Mouse (Mus musculus): ENCODE measurements around the gene Gm49394. TPM values are rescaled to one million over a fixed set of nuclear protein-coding genes. Genes with fewer than 3 reads are reported as not detected.

The Gm49394 gene
- polyA plus RNA-seq, 1 experiment from 2014 or later = 0.24 TPM

DNA sequence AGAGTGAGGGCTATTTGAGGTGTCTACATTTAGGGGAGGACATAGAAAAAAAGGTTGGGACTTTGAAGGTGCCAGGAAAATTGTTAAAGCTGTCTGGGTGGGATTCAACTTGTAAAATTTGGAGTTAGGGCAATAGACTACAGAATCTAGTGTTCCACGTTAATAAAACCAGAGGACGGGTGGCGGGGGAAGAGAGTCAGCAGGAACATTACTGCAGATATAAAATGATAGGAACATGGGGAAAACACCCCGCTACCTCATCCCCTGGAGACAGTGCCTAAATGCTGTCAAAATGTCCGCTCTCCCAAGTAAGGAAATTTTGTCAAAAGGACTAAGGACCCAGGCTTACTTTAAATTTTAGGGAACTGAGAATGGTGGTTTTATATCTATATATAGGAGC is 6.6 kb downstream of the Gm49394 start:
- Histone ChIP-seq H3K4me3 (ENCODE audit: low read depth, low read length) (peak overlapping the region; percentile 57), H3K9me3 (ENCODE audit: control insufficient read depth, low read length) (no peaks in the 10 kb centered on the region), H3K27me3 (replicated peaks; ENCODE audit: control insufficient read depth, insufficient read depth, low read length) (peaks cover 86% of the 10 kb centered on the region), H3K36me3 (ENCODE audit: control insufficient read depth, insufficient read depth, low read length) (peaks cover 12% of the 10 kb centered on the region; the same call in 1 of the 2 replicates), H3K4me1 (replicated peaks; ENCODE audit: control insufficient read depth, insufficient read depth, low read length) (0 out of 2 replicates have a peak, but pooled peaks cover 7% of the 10 kb centered on the region), H3K27ac (ENCODE audit: low read depth) (peak overlapping the region; percentile 62; the same call in 1 of the 2 replicates), H3K9ac (ENCODE audit: low read length) (peak overlapping the region; percentile 89), H3K4me2 (ENCODE audit: low read length) (peak overlapping the region; percentile 61)
- ATAC-seq (replicated peaks; ENCODE audit: low FRiP score, low TSS enrichment, low read depth) (no peak), DNase-seq (ENCODE audit: low spot score) (no peak)
- 26% methylated on average over 5 of the region's 5 CpGs for WGBS

DNA sequence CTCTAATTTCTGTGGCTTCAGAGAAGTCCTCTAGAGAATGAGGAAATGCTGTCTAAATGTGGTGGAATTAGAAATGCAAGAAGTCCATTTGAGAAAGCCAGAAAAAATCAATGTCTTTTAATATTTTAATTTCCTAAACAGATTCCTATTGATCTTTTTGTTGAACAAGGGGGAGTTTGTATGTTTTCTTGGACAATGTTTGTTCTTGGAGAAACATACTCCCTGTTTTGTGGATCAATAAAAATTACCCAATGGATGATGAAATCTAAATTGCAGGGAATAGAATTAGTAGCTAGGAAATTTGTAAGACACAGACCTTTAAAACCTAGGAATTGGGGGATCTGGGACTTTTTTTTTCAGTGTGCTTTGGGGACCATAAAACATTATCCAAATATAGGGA is 7.9 kb downstream of the Gm49394 start:
- H3K9me3 ChIP-seq (ENCODE audit: control insufficient read depth, low read length) = no peaks in the 10 kb centered on the region
- no peak for ATAC-seq (replicated peaks; ENCODE audit: low FRiP score, low TSS enrichment, low read depth)
- H3K27ac ChIP-seq (ENCODE audit: low read depth) = peak overlapping the region; percentile 89
- peak overlapping the region; percentile 61 for H3K4me2 ChIP-seq (ENCODE audit: low read length)
- peaks cover 98% of the 10 kb centered on the region for H3K27me3 ChIP-seq (replicated peaks; ENCODE audit: control insufficient read depth, insufficient read depth, low read length)
- H3K4me1 ChIP-seq (replicated peaks; ENCODE audit: control insufficient read depth, insufficient read depth, low read length) = 0 out of 2 replicates have a peak, but pooled peaks cover 7% of the 10 kb centered on the region
- 0 out of 2 replicates have a peak, but pooled peaks cover 3% of the 10 kb centered on the region for H3K36me3 ChIP-seq (ENCODE audit: control insufficient read depth, insufficient read depth, low read length)
- DNase-seq (ENCODE audit: low spot score) = no peak
- H3K9ac ChIP-seq (ENCODE audit: low read length) = peak overlapping the region; percentile 89
- H3K4me3 ChIP-seq (ENCODE audit: low read depth, low read length) = peak overlapping the region; percentile 57

DNA sequence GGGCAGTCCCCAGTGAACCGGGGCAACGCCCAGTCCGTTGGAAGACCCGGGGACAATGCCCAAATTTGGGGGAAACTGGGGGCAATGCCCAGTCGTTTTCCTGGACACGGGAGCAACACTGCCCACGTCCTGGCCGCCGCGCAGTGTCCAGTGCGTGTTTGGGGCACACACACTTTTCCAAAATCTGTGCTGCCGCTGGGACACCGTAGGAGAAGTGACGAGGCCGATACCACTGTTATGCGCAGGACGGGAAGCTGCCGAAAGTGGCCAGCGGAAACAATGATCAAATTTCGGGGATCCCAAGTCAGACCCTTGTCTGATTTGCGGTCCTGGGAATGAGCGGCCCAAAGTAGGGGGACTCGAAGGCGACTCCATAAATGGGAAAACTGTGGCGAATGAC is 8.7 kb downstream of the Gm49394 start:
- Histone ChIP-seq H3K27ac (ENCODE audit: low read depth) (peak overlapping the region; percentile 89), H3K36me3 (ENCODE audit: control insufficient read depth, insufficient read depth, low read length) (no peaks in the 10 kb centered on the region), H3K27me3 (replicated peaks; ENCODE audit: control insufficient read depth, insufficient read depth, low read length) (peaks cover 100% of the 10 kb centered on the region), H3K4me2 (ENCODE audit: low read length) (peak overlapping the region; percentile 61), H3K9ac (ENCODE audit: low read length) (peak overlapping the region; percentile 89), H3K9me3 (ENCODE audit: control insufficient read depth, low read length) (no peaks in the 10 kb centered on the region), H3K4me3 (ENCODE audit: low read depth, low read length) (peak overlapping the region; percentile 57), H3K4me1 (replicated peaks; ENCODE audit: control insufficient read depth, insufficient read depth, low read length) (0 out of 2 replicates have a peak, but pooled peaks cover 7% of the 10 kb centered on the region)
- 2% methylated on average over 25 of the region's 25 CpGs for WGBS
- ATAC-seq (replicated peaks; ENCODE audit: low FRiP score, low TSS enrichment, low read depth) (no peak), DNase-seq (ENCODE audit: low spot score) (peak; percentile 75)

DNA sequence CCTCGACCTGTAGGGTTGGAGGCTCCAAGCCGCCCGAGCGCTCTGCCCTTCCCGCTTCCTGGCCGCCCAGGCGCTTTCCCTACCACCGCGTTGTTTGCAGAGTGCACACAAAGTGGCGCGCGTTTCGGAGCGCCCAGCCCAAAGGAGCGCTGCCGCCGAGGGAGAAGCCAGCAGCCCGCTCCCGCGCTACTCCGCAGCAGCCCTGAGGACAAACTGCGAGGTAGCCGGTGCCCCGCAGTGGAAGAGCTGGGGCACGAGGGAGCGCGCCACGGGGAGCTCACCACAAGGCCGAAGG is 9.1 kb downstream of the Gm49394 start:
- under 1% methylated on average over 29 of the region's 29 CpGs for WGBS
- peaks cover 100% of the 10 kb centered on the region for H3K27me3 ChIP-seq (replicated peaks; ENCODE audit: control insufficient read depth, insufficient read depth, low read length)
- 0 out of 2 replicates have a peak, but pooled peaks cover 2% of the 10 kb centered on the region for H3K36me3 ChIP-seq (ENCODE audit: control insufficient read depth, insufficient read depth, low read length)
- H3K4me3 ChIP-seq (ENCODE audit: low read depth, low read length) = peak overlapping the region; percentile 57
- peak overlapping the region; percentile 61 for H3K4me2 ChIP-seq (ENCODE audit: low read length)
- peak; percentile 81 for DNase-seq (ENCODE audit: low spot score)
- peak overlapping the region; percentile 89 for H3K27ac ChIP-seq (ENCODE audit: low read depth)
- 0 out of 2 replicates have a peak, but pooled peaks cover 7% of the 10 kb centered on the region for H3K4me1 ChIP-seq (replicated peaks; ENCODE audit: control insufficient read depth, insufficient read depth, low read length)
- no peak for ATAC-seq (replicated peaks; ENCODE audit: low FRiP score, low TSS enrichment, low read depth)
- H3K9me3 ChIP-seq (ENCODE audit: control insufficient read depth, low read length) = no peaks in the 10 kb centered on the region
- peak overlapping the region; percentile 89 for H3K9ac ChIP-seq (ENCODE audit: low read length)

DNA sequence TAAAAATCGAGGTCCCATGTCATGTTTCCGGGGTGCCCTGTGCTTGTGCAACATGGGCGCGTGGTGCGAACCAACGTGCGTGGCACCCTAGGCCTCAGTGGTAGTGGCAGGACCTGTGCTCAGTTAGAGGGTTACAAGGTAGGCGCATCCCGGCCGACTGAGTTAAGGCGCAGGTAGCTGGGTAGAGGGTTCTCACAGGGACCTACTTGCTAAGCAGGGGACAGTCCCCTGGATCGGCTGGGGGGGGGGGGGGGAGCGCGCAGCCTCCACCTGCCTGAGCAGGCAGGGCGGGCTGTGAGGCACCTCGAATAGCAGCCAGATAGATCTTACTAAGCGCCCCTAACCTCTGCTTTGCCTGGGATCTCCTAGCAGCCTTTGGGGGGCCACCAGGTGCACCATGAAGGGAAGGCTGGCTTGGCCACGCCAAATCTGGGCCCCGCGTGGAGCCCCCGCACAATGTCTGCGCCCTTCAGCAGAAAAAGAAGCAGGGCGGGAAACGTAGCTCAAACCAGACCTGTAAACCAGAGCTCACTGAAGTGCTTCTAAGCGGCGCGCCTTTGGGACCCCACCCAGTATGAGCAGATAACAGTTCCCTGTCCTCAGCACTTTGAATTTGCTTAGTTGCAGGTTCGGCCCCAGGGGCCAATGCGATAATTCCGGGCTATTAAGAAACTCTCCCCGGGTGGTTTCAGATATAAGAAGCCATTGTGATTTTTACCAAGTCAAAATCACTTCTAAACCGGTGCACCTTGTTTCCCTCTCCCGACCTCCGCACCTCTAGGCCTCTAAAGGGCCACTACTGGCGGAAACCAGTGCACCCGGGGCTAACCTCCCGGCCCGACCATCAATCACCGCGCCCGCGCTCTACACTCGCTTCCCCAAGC is 9.7 kb downstream of the Gm49394 start:
- Histone ChIP-seq H3K4me2 (ENCODE audit: low read length) (peak overlapping the region; percentile 61), H3K9me3 (ENCODE audit: control insufficient read depth, low read length) (no peaks in the 10 kb centered on the region), H3K4me3 (ENCODE audit: low read depth, low read length) (peak overlapping the region; percentile 57), H3K27ac (ENCODE audit: low read depth) (peak overlapping the region; percentile 89), H3K27me3 (replicated peaks; ENCODE audit: control insufficient read depth, insufficient read depth, low read length) (peaks cover 100% of the 10 kb centered on the region), H3K36me3 (ENCODE audit: control insufficient read depth, insufficient read depth, low read length) (peaks cover 8% of the 10 kb centered on the region; the same call in 1 of the 2 replicates), H3K4me1 (replicated peaks; ENCODE audit: control insufficient read depth, insufficient read depth, low read length) (0 out of 2 replicates have a peak, but pooled peaks cover 7% of the 10 kb centered on the region), H3K9ac (ENCODE audit: low read length) (peak overlapping the region; percentile 89)
- DNase-seq (ENCODE audit: low spot score) (peak; percentile 84), ATAC-seq (replicated peaks; ENCODE audit: low FRiP score, low TSS enrichment, low read depth) (peak; percentile 29)
- under 1% methylated on average over 41 of the region's 43 CpGs for WGBS

DNA sequence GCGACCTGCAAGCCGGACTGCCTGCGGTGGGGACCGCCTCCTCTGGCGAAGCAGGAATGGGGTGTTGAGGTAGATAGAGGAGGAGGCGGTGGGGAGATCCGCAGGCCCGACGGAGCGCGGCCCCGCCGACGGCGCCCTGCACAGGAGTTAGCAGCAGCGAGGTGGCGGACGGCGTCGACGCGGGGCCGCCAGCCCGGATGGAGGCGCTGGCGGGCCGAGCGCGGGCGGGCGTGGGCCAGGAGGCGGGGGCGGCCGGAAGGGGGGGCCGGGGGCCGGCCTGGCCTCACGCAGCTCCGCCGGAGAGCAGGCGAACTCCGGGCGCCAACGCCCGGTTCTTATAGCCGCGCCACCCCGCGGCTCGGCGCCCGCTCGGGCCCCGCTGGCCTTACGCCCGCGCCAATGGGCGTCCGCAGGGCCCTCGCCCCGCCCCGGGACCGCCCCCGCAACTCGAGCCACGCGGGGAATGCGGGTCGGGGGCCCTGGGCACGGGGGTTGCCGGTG is 10.5 kb downstream of the Gm49394 start:
- Histone ChIP-seq H3K9ac (ENCODE audit: low read length) (peak overlapping the region; percentile 89), H3K4me3 (ENCODE audit: low read depth, low read length) (peak overlapping the region; percentile 57), H3K9me3 (ENCODE audit: control insufficient read depth, low read length) (no peaks in the 10 kb centered on the region), H3K27me3 (replicated peaks; ENCODE audit: control insufficient read depth, insufficient read depth, low read length) (peaks cover 99% of the 10 kb centered on the region), H3K27ac (ENCODE audit: low read depth) (peak overlapping the region; percentile 89), H3K36me3 (ENCODE audit: control insufficient read depth, insufficient read depth, low read length) (peaks cover 16% of the 10 kb centered on the region), H3K4me2 (ENCODE audit: low read length) (peak overlapping the region; percentile 61), H3K4me1 (replicated peaks; ENCODE audit: control insufficient read depth, insufficient read depth, low read length) (0 out of 2 replicates have a peak, but pooled peaks cover 7% of the 10 kb centered on the region)
- WGBS = under 1% methylated on average over 57 of the region's 70 CpGs
- peak; percentile 68 for ATAC-seq (replicated peaks; ENCODE audit: low FRiP score, low TSS enrichment, low read depth)
- DNase-seq (ENCODE audit: low spot score) = no peak

DNA sequence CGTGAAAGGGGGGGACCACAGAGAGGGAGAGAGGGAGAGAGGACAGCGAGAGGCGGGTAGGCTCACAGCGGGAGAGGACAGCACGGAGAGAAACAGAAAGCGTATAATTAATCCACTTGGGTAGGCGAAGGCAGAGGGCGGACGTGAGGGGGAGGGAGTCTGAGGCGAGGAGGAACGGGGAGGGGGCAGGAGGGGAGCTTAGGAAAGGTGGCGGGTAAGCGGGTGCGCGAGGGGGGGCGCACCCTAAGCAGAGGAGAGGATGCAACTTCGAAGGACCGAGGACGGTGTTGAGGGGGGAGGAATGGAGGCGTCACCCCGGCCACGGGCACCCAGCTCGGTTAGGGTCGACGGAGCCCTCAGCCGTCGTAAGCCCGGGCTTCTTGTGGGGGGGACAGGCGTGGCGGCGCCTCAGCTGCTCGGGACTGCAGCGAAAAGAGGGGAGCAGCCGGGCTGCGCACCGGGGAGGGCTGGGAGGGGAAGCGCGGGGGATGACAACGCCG is 11.0 kb downstream of the Gm49394 start:
- H3K36me3 ChIP-seq (ENCODE audit: control insufficient read depth, insufficient read depth, low read length) = peaks cover 21% of the 10 kb centered on the region
- H3K4me3 ChIP-seq (ENCODE audit: low read depth, low read length) = peak overlapping the region; percentile 57
- peak; percentile 79 for DNase-seq (ENCODE audit: low spot score)
- H3K9me3 ChIP-seq (ENCODE audit: control insufficient read depth, low read length) = no peaks in the 10 kb centered on the region
- H3K4me2 ChIP-seq (ENCODE audit: low read length) = peak overlapping the region; percentile 61
- H3K27ac ChIP-seq (ENCODE audit: low read depth) = peak overlapping the region; percentile 89
- peak overlapping the region; percentile 89 for H3K9ac ChIP-seq (ENCODE audit: low read length)
- 0 out of 2 replicates have a peak, but pooled peaks cover 7% of the 10 kb centered on the region for H3K4me1 ChIP-seq (replicated peaks; ENCODE audit: control insufficient read depth, insufficient read depth, low read length)
- no peak for ATAC-seq (replicated peaks; ENCODE audit: low FRiP score, low TSS enrichment, low read depth)
- under 1% methylated on average over 35 of the region's 40 CpGs for WGBS
- peaks cover 99% of the 10 kb centered on the region for H3K27me3 ChIP-seq (replicated peaks; ENCODE audit: control insufficient read depth, insufficient read depth, low read length)

DNA sequence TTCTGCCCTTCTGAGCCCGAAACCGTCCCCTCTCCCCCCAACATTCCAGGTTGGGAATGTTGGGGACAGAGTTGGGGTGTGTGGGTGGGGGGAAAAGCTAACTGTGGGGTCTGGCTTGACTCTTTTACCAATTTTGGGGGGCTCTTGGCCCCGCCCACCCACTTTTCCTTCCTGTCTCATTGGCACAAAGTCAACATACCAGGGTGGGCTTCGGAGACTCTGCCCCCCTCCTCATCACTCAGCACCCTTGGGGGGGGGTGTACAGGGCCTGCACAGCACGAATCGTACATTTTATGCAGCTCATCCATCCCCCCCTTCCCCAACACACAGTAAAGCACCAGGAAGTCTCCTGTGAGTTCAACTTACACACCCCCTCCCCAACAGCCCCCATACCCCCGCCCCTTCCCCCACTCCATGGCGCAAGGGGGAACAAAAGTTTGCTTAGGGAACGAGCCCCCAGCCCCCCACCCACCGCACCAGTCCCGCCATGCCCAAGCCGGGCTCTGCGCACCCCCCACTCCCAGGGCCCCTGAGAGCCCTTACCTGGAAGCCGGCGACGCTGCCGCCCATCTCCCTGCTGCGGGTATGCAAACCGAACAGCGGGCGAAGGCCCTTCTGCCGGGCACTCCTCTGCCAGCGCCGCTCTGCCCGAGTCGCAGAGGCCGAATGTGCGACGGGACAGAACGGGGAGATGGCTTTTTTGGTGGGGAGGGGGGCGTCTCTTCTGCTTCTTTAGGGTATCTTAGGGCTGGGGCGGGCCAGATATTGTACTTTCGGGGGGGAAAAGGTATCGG is 11.7 kb downstream of the Gm49394 start:
- 0 out of 2 replicates have a peak, but pooled peaks cover 7% of the 10 kb centered on the region for H3K4me1 ChIP-seq (replicated peaks; ENCODE audit: control insufficient read depth, insufficient read depth, low read length)
- no peak for ATAC-seq (replicated peaks; ENCODE audit: low FRiP score, low TSS enrichment, low read depth)

More for the DNA sequence above, 11.7 kb downstream of the Gm49394 start:
- peaks cover 28% of the 10 kb centered on the region for H3K36me3 ChIP-seq (ENCODE audit: control insufficient read depth, insufficient read depth, low read length)
- WGBS = 2% methylated on average over 34 of the region's 34 CpGs
- peaks cover 95% of the 10 kb centered on the region for H3K27me3 ChIP-seq (replicated peaks; ENCODE audit: control insufficient read depth, insufficient read depth, low read length)
- peak overlapping the region; percentile 89 for H3K9ac ChIP-seq (ENCODE audit: low read length)
- H3K27ac ChIP-seq (ENCODE audit: low read depth) = peak overlapping the region; percentile 89
- peak overlapping the region; percentile 61 for H3K4me2 ChIP-seq (ENCODE audit: low read length)
- H3K4me3 ChIP-seq (ENCODE audit: low read depth, low read length) = peak overlapping the region; percentile 57
- DNase-seq (ENCODE audit: low spot score) = peak; percentile 74
- H3K9me3 ChIP-seq (ENCODE audit: control insufficient read depth, low read length) = no peaks in the 10 kb centered on the region
